Mouse (Mus musculus): ENCODE data around the gene Cdc42ep4. TPM values are rescaled to one million over a fixed set of nuclear protein-coding genes. Genes with fewer than 3 reads are reported as not detected.
A peak's percentile ranks its signal among the peaks of the same experiment; 100 is the strongest.

The Cdc42ep4 gene
- polyA plus RNA-seq, 1 experiment from 2014 or later = 51.6 TPM

DNA sequence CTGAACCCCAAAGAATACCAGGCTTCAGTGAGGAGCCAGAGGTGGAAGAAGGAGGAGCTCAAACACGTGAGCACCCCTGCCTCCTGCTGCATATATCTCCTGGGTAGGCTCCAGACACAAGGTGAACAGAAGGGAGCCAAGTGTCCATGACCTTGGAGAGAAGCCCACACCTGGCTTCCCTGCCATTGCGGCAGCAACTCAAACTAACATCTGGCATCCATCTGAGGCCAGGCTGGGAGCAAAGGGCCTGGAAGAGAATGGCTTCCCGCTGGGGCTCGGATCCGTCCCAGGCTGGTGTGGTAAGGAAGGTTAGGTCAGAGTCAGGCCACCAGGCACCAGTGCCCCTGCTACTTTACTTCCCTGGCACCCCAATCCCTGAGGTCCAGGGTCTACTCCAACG is 23.7 kb downstream of the Cdc42ep4 start:
- ATAC-seq (ENCODE audit: insufficient number of reproducible peaks, insufficient read depth, low FRiP score, low read depth) = no peak
- no peaks in the 10 kb centered on the region for H3K27me3 ChIP-seq (ENCODE audit: control insufficient read depth, insufficient read depth, low read length)
- H3K27ac ChIP-seq (ENCODE audit: low read length) = no peak overlapping the region
- no peak overlapping the region for H3K9ac ChIP-seq (replicated peaks; ENCODE audit: low read depth, low read length)
- H3K4me3 ChIP-seq (ENCODE audit: low read depth, low read length) = no peak overlapping the region
- H3K4me2 ChIP-seq (replicated peaks; ENCODE audit: low read depth, low read length) = no peak overlapping the region
- H3K9me3 ChIP-seq (ENCODE audit: control insufficient read depth, low read depth, low read length) = no peaks in the 10 kb centered on the region
- WGBS = 68% methylated on average over 6 of the region's 6 CpGs
- peaks cover 46% of the 10 kb centered on the region for H3K36me3 ChIP-seq (ENCODE audit: control insufficient read depth, insufficient read depth, low read length)
- H3K4me1 ChIP-seq (ENCODE audit: control insufficient read depth, insufficient read depth, low read length) = 0 out of 2 replicates have a peak, but pooled peaks cover 7% of the 10 kb centered on the region

DNA sequence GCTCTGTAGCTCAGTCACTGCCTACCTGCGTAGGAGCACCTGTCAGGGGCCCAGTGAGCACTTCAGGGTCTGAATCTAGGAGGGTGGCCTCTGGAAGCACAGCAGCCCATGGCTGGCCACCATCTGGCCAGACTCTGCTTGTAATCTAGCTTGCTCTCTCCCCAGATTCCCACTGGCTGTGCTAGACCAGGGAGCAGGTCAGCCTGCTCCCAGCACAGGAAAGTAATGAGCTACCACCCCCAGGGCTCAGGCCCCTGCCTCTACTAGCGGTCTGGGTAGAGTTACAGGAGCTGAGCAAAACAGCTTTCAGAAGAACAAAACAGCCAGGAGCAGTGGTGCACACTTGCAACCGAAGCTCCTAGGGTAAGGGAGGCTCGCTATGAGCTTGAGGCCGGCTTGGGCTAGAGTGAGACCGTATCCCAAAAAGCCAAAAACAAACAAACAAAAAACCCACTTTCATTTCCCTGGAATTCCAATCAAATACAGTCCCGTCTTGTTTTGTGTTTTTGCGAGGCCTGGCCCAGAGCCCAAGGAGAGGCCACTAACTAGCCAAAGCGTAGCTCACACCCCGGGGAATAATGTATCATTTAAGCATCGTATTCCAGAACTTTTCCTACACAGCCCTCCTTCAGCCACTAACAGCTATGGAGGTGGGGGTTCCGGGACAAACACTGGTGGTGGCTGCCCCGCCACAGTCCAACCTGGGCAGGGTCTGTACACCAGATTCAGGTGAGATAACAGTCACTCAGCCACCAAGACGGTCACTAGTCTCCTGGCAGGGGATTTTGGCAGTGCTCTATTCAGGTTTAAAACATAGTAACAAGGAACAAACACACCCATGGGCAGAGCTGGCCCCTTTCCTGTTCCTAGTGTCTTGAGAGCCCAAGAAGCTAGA is 24.4 kb downstream of the Cdc42ep4 start:
- no peak for ATAC-seq (ENCODE audit: insufficient number of reproducible peaks, insufficient read depth, low FRiP score, low read depth)
- no peak overlapping the region for H3K4me2 ChIP-seq (replicated peaks; ENCODE audit: low read depth, low read length)
- no peaks in the 10 kb centered on the region for H3K27me3 ChIP-seq (ENCODE audit: control insufficient read depth, insufficient read depth, low read length)
- H3K36me3 ChIP-seq (ENCODE audit: control insufficient read depth, insufficient read depth, low read length) = peaks cover 46% of the 10 kb centered on the region
- 83% methylated on average over 14 of the region's 14 CpGs for WGBS
- H3K9ac ChIP-seq (replicated peaks; ENCODE audit: low read depth, low read length) = no peak overlapping the region
- no peaks in the 10 kb centered on the region for H3K9me3 ChIP-seq (ENCODE audit: control insufficient read depth, low read depth, low read length)
- no peak overlapping the region for H3K4me3 ChIP-seq (ENCODE audit: low read depth, low read length)
- H3K4me1 ChIP-seq (ENCODE audit: control insufficient read depth, insufficient read depth, low read length) = 0 out of 2 replicates have a peak, but pooled peaks cover 7% of the 10 kb centered on the region
- H3K27ac ChIP-seq (ENCODE audit: low read length) = no peak overlapping the region

DNA sequence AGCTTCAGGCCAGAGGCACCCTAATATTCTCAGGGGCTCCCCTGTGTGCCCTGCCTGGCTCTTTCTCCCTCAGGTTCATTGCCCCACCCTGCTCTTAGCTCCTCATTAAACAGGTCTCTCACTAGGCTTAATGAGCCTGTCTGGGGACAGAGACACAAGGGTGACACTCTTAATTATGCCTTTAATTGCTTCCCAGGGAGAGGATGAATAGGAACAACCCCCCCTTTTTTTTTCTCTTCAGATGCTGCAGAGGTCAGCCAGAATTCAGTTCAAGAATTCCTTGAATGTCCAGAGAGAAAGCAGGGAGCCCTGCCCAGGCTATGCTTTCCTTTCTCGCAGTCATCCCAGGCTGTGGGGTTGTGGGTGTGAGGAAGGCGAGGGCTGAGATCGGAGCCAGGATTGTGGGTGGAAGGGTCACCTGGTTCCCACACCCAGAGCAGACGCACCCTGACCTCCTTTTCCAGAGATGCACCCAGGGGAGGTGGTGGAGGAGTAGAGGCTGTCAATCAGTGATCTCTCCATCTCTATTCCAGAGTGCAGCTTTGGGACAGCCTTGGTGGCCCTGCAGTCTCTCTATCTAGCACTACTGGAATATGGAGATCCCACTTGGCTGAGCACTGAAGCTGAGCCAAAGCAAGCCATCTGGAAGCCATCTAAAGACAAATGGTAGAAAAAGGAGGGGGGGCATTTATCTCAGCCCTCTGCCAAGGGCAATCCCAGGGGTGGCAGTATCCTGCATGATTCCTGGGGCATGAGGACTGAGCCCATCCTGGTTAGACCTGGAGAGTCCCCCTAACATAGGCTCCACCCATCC is 26.2 kb downstream of the Cdc42ep4 start:
- no peaks in the 10 kb centered on the region for H3K9me3 ChIP-seq (ENCODE audit: control insufficient read depth, low read depth, low read length)
- 79% methylated on average over 4 of the region's 4 CpGs for WGBS
- no peak overlapping the region for H3K4me3 ChIP-seq (ENCODE audit: low read depth, low read length)
- no peaks in the 10 kb centered on the region for H3K27me3 ChIP-seq (ENCODE audit: control insufficient read depth, insufficient read depth, low read length)
- H3K4me2 ChIP-seq (replicated peaks; ENCODE audit: low read depth, low read length) = no peak overlapping the region
- 0 out of 2 replicates have a peak, but pooled peaks cover 7% of the 10 kb centered on the region for H3K4me1 ChIP-seq (ENCODE audit: control insufficient read depth, insufficient read depth, low read length)
- H3K36me3 ChIP-seq (ENCODE audit: control insufficient read depth, insufficient read depth, low read length) = peaks cover 46% of the 10 kb centered on the region
- no peak for ATAC-seq (ENCODE audit: insufficient number of reproducible peaks, insufficient read depth, low FRiP score, low read depth)
- H3K27ac ChIP-seq (ENCODE audit: low read length) = no peak overlapping the region
- H3K9ac ChIP-seq (replicated peaks; ENCODE audit: low read depth, low read length) = no peak overlapping the region

DNA sequence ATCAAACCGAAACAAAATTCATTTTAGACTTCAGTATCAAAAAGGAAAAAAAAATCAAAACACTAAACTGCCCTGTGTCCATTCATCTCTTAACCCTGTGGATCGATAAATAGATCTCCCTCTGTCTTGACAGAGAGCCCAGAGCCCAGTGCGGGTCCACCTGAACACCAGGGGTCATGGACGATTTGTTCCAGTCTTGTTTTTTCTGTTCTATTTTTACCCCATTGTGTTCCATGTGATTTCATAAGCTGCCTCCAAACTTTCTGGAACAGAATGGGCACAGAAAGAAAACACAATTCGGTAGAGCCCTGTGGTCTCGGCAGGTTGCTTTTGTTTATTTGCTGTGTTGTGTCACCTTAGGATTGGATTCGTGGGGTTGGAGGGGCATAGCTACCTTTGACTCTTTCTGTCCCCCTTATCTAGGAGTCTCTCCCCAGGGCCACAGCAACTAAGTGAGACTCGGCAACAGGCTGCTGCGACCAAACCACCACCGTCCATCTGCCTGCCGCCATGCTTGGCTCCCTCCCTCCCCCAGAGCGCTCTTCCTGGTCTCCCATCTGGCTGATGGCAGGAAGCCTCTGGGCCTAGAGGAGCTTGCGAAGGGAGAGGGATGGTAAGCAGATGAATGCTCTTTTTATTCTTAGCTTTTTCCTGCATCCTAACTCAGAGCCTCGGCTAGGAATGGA is 29.1 kb downstream of the Cdc42ep4 start:
- H3K4me2 ChIP-seq (replicated peaks; ENCODE audit: low read depth, low read length) = no peak overlapping the region
- no peak overlapping the region for H3K27ac ChIP-seq (ENCODE audit: low read length)
- 66% methylated on average over 14 of the region's 14 CpGs for WGBS

DNA sequence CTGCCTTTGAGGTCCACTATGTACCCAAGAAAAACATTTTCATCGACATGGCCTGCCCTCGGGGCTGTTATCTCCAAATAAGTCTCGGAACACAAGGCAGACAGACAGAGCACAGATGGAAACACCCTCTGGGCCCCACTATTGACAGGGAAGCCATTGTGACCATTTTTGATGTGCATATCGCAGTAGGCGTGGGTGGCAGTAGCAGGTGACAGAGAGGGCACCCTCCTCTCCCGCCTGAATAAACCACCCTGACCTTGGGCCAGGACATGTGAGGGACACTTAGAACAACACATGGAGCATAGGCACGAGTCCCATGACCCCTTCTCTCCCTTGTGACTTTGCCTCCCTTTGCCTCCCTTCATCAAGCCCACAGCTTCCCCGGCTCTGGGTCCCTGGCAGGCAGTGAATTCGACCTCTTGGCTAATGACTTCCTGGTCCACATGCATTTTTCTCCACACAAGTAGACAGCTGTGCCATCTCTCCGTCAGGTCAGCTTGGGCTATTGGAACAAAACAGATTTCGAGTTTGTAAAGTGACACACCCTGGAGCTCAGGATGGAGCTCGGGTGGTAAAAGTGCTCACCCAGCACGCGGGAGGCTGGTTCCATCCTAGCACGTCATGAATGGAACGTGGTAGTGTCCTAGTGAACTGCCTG is 33.8 kb downstream of the Cdc42ep4 start:
- Histone ChIP-seq H3K27ac (ENCODE audit: low read length) (no peak overlapping the region), H3K36me3 (ENCODE audit: control insufficient read depth, insufficient read depth, low read length) (no peaks in the 10 kb centered on the region), H3K4me1 (ENCODE audit: control insufficient read depth, insufficient read depth, low read length) (no peaks in the 10 kb centered on the region), H3K9ac (replicated peaks; ENCODE audit: low read depth, low read length) (no peak overlapping the region), H3K4me3 (ENCODE audit: low read depth, low read length) (no peak overlapping the region), H3K27me3 (ENCODE audit: control insufficient read depth, insufficient read depth, low read length) (no peaks in the 10 kb centered on the region), H3K9me3 (ENCODE audit: control insufficient read depth, low read depth, low read length) (no peaks in the 10 kb centered on the region), H3K4me2 (replicated peaks; ENCODE audit: low read depth, low read length) (no peak overlapping the region)
- 49% methylated on average over 16 of the region's 16 CpGs for WGBS
- ATAC-seq (ENCODE audit: insufficient number of reproducible peaks, insufficient read depth, low FRiP score, low read depth) = no peak

More for the DNA sequence above, 29.1 kb downstream of the Cdc42ep4 start:
- peaks cover 25% of the 10 kb centered on the region for H3K36me3 ChIP-seq (ENCODE audit: control insufficient read depth, insufficient read depth, low read length)
- no peak for ATAC-seq (ENCODE audit: insufficient number of reproducible peaks, insufficient read depth, low FRiP score, low read depth)
- no peaks in the 10 kb centered on the region for H3K27me3 ChIP-seq (ENCODE audit: control insufficient read depth, insufficient read depth, low read length)
- H3K4me3 ChIP-seq (ENCODE audit: low read depth, low read length) = no peak overlapping the region
- H3K9ac ChIP-seq (replicated peaks; ENCODE audit: low read depth, low read length) = no peak overlapping the region
- H3K9me3 ChIP-seq (ENCODE audit: control insufficient read depth, low read depth, low read length) = no peaks in the 10 kb centered on the region
- H3K4me1 ChIP-seq (ENCODE audit: control insufficient read depth, insufficient read depth, low read length) = 0 out of 2 replicates have a peak, but pooled peaks cover 7% of the 10 kb centered on the region

DNA sequence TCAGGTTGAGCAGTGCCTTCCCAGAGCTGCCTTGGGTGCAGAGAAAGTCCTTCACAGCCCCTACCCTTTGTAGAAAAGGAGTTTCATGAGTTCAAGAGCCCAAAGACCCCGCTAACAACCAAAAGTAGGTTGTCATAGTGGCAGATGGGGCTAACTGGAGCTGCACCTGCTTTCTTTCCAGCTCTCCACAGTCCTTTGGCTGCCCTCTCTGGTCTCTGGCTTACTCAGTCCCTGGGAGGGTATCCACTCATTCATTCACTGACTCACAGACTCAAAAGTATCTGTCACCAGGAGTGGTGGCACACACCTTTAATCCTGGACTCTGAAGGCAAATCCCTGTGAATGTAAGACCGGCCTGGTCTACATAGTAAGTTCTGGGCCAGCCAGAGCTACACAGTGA is 35.5 kb downstream of the Cdc42ep4 start:
- ATAC-seq (ENCODE audit: insufficient number of reproducible peaks, insufficient read depth, low FRiP score, low read depth) = no peak
- H3K9me3 ChIP-seq (ENCODE audit: control insufficient read depth, low read depth, low read length) = no peaks in the 10 kb centered on the region
- WGBS = 91% methylated on average over 2 of the region's 2 CpGs
- H3K4me2 ChIP-seq (replicated peaks; ENCODE audit: low read depth, low read length) = no peak overlapping the region
- H3K36me3 ChIP-seq (ENCODE audit: control insufficient read depth, insufficient read depth, low read length) = no peaks in the 10 kb centered on the region
- no peak overlapping the region for H3K4me3 ChIP-seq (ENCODE audit: low read depth, low read length)
- no peaks in the 10 kb centered on the region for H3K4me1 ChIP-seq (ENCODE audit: control insufficient read depth, insufficient read depth, low read length)
- no peaks in the 10 kb centered on the region for H3K27me3 ChIP-seq (ENCODE audit: control insufficient read depth, insufficient read depth, low read length)
- H3K9ac ChIP-seq (replicated peaks; ENCODE audit: low read depth, low read length) = no peak overlapping the region
- H3K27ac ChIP-seq (ENCODE audit: low read length) = no peak overlapping the region

DNA sequence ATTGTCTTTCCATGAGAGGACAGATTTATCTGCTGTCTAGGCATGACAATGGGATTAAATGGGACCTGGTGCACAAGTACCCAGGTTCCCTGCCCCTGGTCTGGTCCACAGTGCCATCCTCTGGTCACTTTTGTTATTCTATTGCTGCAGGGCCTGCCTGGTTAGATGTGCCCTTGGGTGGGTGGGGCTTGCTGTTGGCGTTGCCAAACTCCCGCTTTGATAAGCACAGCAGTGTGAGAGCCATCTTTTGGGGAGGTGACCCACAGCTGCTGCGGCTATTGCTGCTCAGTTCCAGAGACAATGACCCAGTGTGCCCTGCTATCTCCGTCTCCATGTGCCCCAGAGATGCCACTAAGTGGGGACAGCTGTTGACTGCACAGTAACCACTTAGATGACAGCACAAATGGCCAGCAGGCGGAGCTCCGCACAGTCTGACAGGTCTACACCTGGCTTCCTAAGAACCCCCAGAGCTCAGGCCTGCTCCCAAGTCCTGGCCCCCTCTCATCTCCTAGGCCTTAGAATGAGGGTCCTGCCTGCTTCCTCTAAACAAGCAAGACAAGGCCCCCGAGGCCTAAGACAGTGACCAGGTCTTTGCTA is 36.5 kb downstream of the Cdc42ep4 start:
- no peak overlapping the region for H3K27ac ChIP-seq (ENCODE audit: low read length)
- 60% methylated on average over 7 of the region's 7 CpGs for WGBS
- peak; percentile 37; the same call in 1 of the 2 replicates for ATAC-seq (ENCODE audit: insufficient number of reproducible peaks, insufficient read depth, low FRiP score, low read depth)
- no peaks in the 10 kb centered on the region for H3K36me3 ChIP-seq (ENCODE audit: control insufficient read depth, insufficient read depth, low read length)
- H3K4me2 ChIP-seq (replicated peaks; ENCODE audit: low read depth, low read length) = no peak overlapping the region
- H3K27me3 ChIP-seq (ENCODE audit: control insufficient read depth, insufficient read depth, low read length) = no peaks in the 10 kb centered on the region
- H3K4me3 ChIP-seq (ENCODE audit: low read depth, low read length) = no peak overlapping the region
- no peak overlapping the region for H3K9ac ChIP-seq (replicated peaks; ENCODE audit: low read depth, low read length)
- no peaks in the 10 kb centered on the region for H3K9me3 ChIP-seq (ENCODE audit: control insufficient read depth, low read depth, low read length)
- H3K4me1 ChIP-seq (ENCODE audit: control insufficient read depth, insufficient read depth, low read length) = peaks cover 6% of the 10 kb centered on the region
